Mouse (Mus musculus) brain, embryonic 14.5 days (tissue): ENCODE results near the gene Csdc2.

Source experiments
- CTCF ChIP-seq: fragments of 200-500 bp; IDR thresholded peaks from 2 replicates; pipeline ENCODE4 v1.5.1; 2012; ENCODE audit warnings: inconsistent platforms, mild to moderate bottlenecking, moderate library complexity, borderline replicate concordance; ENCODE audit not compliant: insufficient read depth, insufficient read length; ENCODE audit errors: extremely low read depth
- POLR2A ChIP-seq: fragments of 200-500 bp; IDR thresholded peaks from 2 replicates; pipeline ENCODE4 v1.6.1; 2012; ENCODE audit warnings: mild to moderate bottlenecking, inconsistent platforms, borderline replicate concordance; ENCODE audit not compliant: poor library complexity, insufficient read depth, insufficient read length, severe bottlenecking; ENCODE audit errors: extremely low read depth

- TF ChIP-seq CTCF (peak; percentile 70; the same call in 1 of the 2 replicates), POLR2A (no peak)
Measured at GRCm38 (mm10) chr15:81904939-81905338, 31.6 kb upstream of the Csdc2 start.
